Mouse (Mus musculus): ENCODE data around the gene Dtx4. TPM values are rescaled to one million over a fixed set of nuclear protein-coding genes. Genes with fewer than 3 reads are reported as not detected.

The Dtx4 gene
- polyA plus RNA-seq (2017; shearing (Covaris generic)): 34.0 TPM

DNA sequence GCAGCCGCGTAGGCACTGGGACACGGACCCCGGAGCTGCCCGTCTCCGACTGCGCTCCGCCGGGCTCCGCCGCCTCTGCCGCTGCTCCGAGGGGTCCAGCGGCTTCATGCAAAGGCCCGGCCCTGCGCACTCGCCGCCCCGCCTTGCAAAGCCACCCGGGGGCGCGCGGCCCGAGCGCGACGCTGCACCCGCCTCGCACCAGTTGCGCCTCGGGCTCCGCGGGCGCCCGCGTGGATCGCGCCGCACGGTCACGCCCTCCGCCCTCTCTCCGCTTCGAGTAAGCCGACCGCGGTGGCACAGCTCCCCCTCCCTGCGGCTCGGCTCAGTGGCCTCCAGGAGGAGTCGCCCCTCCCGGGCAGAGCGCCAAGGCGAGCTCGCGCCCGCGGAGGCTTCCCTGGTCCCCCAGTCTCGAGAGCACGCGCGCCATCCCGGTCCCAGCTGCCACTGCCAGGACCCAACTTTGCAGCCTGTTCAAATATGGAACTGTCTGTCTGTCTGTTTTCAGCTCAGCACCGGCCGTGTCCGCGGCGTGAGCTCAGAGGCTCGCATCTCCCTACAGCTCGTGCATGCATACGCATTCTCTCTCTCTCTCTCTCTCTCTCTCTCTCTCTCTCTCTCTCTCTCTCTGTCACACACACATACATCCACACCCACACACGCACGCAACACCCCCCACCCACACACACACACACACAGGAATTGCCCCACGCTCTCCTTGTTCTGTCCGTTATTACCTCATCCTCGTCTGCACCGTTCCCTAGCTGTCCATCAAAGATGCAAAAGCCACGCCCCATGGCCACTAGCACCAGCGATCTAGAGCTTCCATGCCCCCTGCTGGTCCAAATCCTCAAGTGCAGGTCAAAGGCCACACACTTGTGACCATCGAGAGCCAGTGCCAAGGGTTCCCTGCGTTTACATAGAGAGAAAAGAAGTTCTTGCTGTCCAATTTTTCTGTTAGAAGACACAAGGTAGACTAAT, at the start of gene Dtx4:
TSS of gene Dtx4 (minus strand) at position 85 of the 978 bp plus-strand sequence.

DNA sequence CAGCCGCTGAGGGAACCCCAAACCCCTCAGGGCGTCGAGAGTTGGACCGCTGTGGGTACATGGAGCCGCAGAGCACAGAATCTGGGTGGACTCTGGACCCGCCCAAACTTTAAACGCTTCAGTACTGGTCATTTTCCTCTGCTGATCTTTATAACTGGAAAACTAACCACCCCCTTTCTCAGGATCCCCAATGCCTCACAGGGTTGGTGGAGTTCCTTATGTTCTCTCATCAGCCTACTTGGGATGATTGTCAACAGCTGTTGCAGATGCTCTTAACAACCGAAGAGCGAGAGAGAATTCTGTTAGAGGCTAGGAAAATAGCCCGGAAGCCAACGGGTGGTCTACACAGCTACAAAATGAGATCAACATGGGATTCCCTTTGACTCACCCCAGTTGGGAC, 44.2 kb upstream of the Dtx4 start, which contains the start of gene Fam111a:
TSS of gene Fam111a (plus strand) at position 301 of the 400 bp plus-strand sequence.

DNA sequence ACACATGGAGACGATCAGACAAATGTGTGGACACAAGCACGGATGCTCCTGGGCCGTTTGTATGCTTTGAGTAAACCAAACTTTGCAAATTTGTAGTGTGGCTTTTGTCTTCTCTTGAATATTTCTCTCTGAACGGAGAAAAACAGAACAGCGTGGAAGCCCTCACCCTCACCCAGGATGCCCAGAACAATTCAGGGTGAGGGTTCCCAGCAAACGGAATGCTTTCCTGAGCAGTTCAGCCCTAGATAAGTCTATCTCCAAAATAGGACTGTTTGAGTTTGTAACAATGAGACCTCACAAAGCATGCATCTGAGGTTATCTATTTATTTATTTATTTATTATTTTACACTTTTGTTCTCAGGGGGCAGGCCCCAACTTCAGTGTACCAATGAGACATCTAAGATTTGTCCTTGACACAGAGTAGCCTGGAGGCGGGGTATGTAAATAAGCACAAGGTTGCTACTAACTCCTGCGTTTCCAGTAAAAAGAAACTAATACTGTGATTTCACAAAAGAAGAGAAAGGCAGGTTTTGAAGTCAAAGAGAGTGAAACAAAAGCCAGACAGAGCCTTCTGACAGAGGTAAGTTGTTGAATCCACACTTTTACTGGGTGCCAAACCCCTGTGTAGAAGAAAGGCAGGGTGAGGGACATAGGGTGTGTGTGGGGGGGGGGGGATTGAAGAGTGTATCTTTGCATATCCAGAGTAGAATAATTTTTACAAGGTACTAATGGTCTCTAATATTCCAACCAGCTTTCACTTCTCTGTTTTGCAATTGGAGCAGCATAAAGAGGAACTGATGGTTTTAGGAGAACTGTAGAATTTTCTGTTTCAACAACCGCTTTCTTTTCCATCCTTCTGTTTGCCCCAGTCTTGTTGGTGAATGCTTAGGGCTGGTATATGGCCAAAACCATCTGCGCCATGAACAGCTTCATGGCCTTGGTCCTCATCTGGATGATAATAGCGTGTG, 40.7 kb downstream of the Dtx4 start, which contains the start of gene Mpeg1:
TSS of gene Mpeg1 (plus strand) at position 498 of the 968 bp plus-strand sequence.

GRCm38 (mm10) chr19:12427605-12428004, 73.6 kb downstream of the Dtx4 start, which contains the start of gene Pfpl:
Gene Pfpl, plus strand, starts transcription at chr19:12427905.

GRCm38 (mm10) chr19:12417361-12417760, 83.9 kb downstream of the Dtx4 start, which contains the start of gene Olfr1441:
Gene Olfr1441, plus strand, starts transcription at chr19:12417433.

Other genes with a start within 250 kb of the Dtx4 start
- gene Olfr235, start 240.4 kb downstream of the Dtx4 start, polyA plus RNA-seq (2017; shearing (Covaris generic)): not detected
- not detected for gene Olfr1434, start 221.6 kb downstream of the Dtx4 start, polyA plus RNA-seq (2017; shearing (Covaris generic))
- not detected for gene Olfr1436, start 202.3 kb downstream of the Dtx4 start, polyA plus RNA-seq (2017; shearing (Covaris generic))
- gene Olfr1437, start 176.4 kb downstream of the Dtx4 start, polyA plus RNA-seq (2017; shearing (Covaris generic)): not detected
- gene Olfr1438-ps1, start 165.5 kb downstream of the Dtx4 start, polyA plus RNA-seq (2017; shearing (Covaris generic)): not detected
- not detected for gene Olfr1440, start 114.2 kb downstream of the Dtx4 start, polyA plus RNA-seq (2017; shearing (Covaris generic))
- not detected for gene Olfr1441, start 84.0 kb downstream of the Dtx4 start, polyA plus RNA-seq (2017; shearing (Covaris generic))
- gene Pfpl, start 73.5 kb downstream of the Dtx4 start, polyA plus RNA-seq (2017; shearing (Covaris generic)): 0.09 TPM
- gene Mpeg1, start 40.7 kb downstream of the Dtx4 start, polyA plus RNA-seq (2017; shearing (Covaris generic)): 0.29 TPM
- gene Fam111a, start 44.3 kb upstream of the Dtx4 start, polyA plus RNA-seq (2017; shearing (Covaris generic)): 23.3 TPM
- gene Gm4952, start 98.5 kb upstream of the Dtx4 start, polyA plus RNA-seq (2017; shearing (Covaris generic)): not detected
- not detected for gene Glyat, start 131.9 kb upstream of the Dtx4 start, polyA plus RNA-seq (2017; shearing (Covaris generic))
- gene Olfr1442, start 169.0 kb upstream of the Dtx4 start, polyA plus RNA-seq (2017; shearing (Covaris generic)): not detected
- not detected for gene Olfr1443, start 176.7 kb upstream of the Dtx4 start, polyA plus RNA-seq (2017; shearing (Covaris generic))
- gene Keg1, start 194.3 kb upstream of the Dtx4 start, polyA plus RNA-seq (2017; shearing (Covaris generic)): not detected